In the genomic region with DNA sequence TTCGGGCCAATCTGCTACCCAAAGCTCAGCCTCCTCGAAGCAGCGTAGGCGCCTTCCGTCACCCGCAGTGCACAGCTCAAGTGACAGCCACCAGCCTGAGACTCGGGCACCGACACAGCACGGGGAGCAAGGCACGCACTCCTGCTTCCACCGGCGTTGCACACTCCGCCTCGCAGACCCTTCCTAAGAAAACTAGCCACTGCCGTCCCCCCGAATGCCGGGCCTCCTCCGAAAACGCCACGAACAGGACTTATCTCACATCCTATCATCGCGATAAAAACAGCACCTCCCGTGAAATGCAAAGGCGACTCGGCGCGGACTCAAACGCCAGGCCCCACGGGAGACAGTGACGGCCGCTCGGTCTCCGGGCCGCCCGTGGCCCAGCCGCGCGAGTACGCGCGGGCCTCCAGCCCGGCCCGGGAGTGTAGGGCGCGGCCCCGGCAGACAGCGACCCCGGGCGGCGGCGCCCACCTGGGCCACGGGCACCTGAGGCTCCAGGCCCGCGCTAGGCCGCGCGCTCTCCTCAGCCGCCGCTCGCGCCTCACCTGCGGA, we compare ENCODE assay signal across 8 mouse cellular contexts. TPM values are rescaled to one million over a fixed set of nuclear protein-coding genes. Genes with fewer than 3 reads are reported as not detected.
A peak's percentile ranks its signal among the peaks of the same experiment; 100 is the strongest.
DNase-seq lines count a peak whose midpoint lies in the region; ATAC-seq and TF ChIP-seq lines count a peak whose summit lies in the region.

No protein-coding gene starts in this region.

- no peaks in the 10 kb centered on the region for H3K36me3 ChIP-seq in embryonic facial prominence, embryonic 14.5 days (ENCODE audit: control insufficient read depth, insufficient read depth, low read length)
- no peaks in the 10 kb centered on the region for H3K36me3 ChIP-seq in hindbrain, embryonic 10.5 days

- no peaks in the 10 kb centered on the region for H3K27me3 ChIP-seq in embryonic facial prominence, embryonic 14.5 days (replicated peaks; ENCODE audit: control insufficient read depth, insufficient read depth, low read length)
- H3K27me3 ChIP-seq in hindbrain, embryonic 10.5 days (ENCODE audit: insufficient read depth, poor library complexity, severe bottlenecking): peaks cover 10% of the 10 kb centered on the region; the same call in 1 of the 2 replicates

- H3K9me3 ChIP-seq in embryonic facial prominence, embryonic 14.5 days (ENCODE audit: control insufficient read depth, low read length): no peaks in the 10 kb centered on the region
- H3K9me3 ChIP-seq in hindbrain, embryonic 10.5 days: 0 out of 2 replicates have a peak, but pooled peaks cover 2% of the 10 kb centered on the region

- 0% methylated on average over 16 of the region's 62 CpGs for WGBS in embryonic facial prominence, embryonic 14.5 days
- under 1% methylated on average over 62 of the region's 62 CpGs for WGBS in hindbrain, embryonic 10.5 days

- peak overlapping the region; percentile 95 for H3K4me3 ChIP-seq in gastrocnemius, adult 2 months
- peak overlapping the region; percentile 95 for H3K4me3 ChIP-seq in embryonic facial prominence, embryonic 14.5 days (ENCODE audit: low read depth, low read length)
- H3K4me3 ChIP-seq in hindbrain, embryonic 10.5 days: peak overlapping the region; percentile 92

- H3K9ac ChIP-seq in embryonic facial prominence, embryonic 14.5 days (ENCODE audit: low read depth, low read length): peak overlapping the region; percentile 95

- DNase-seq in gastrocnemius, adult 2 months: peak; percentile 72
- no peak for DNase-seq in gastrocnemius, adult 18-20 months (ENCODE audit: low spot score)
- peak; percentile 60 to 62 for DNase-seq in adrenal gland, postnatal 36 days
- peak; percentile 68 for DNase-seq in embryonic facial prominence, embryonic 14.5 days (ENCODE audit: low spot score)
- peak; percentile 75 for DNase-seq in hindbrain, embryonic 10.5 days (ENCODE audit: low spot score)
- DNase-seq in left cerebral cortex, adult 8-10 months (ENCODE audit: low spot score in 2 of 2): peak; percentile 47 to 57
- peak; percentile 57 to 76 for DNase-seq in right cerebral cortex, postnatal 36 days (ENCODE audit: low spot score in 2 of 2)

- intact Hi-C loops in gastrocnemius, adult 2 months (cut with DNase I): loop anchor here (5.0 to 10.0 kb wide), 3 partner anchors 62 to 305 kb away; a partner anchor contains a TSS

- peak; percentile 49 for TF ChIP-seq CTCF in gastrocnemius, adult 2 months (IDR thresholded peaks at IDR 0.05)

- peaks cover 10% of the 10 kb centered on the region for H3K4me1 ChIP-seq in embryonic facial prominence, embryonic 14.5 days (ENCODE audit: control insufficient read depth, insufficient read depth, low read length)
- H3K4me1 ChIP-seq in hindbrain, embryonic 10.5 days (replicated peaks): peaks cover 18% of the 10 kb centered on the region

- peak; percentile 86 for ATAC-seq in embryonic facial prominence, embryonic 14.5 days (ENCODE audit: low read depth)
- peak; percentile 34 for ATAC-seq in megakaryocyte, adult 5-6 weeks (ENCODE audit: poor library complexity, severe bottlenecking)

- peak overlapping the region; percentile 69 for H3K4me2 ChIP-seq in embryonic facial prominence, embryonic 14.5 days (ENCODE audit: low read depth, low read length)

- H3K27ac ChIP-seq in gastrocnemius, adult 2 months: peak overlapping the region; percentile 95
- H3K27ac ChIP-seq in embryonic facial prominence, embryonic 14.5 days (replicated peaks; ENCODE audit: low read depth, low read length): peak overlapping the region; percentile 93
- peak overlapping the region; percentile 95 for H3K27ac ChIP-seq in hindbrain, embryonic 10.5 days

RNA-seq across cellular contexts. Expression of a gene that starts 1.1 kb away (rescaled TPM):
- 10 to 100 TPM; 18.6 to 21.6 TPM for total RNA-seq in gastrocnemius, adult 2 months (2021)
- 10 to 100 TPM; 17.2 to 17.7 TPM for total RNA-seq in gastrocnemius, adult 18-20 months (2021)
- 10 to 100 TPM; 39.3 to 44.3 TPM for total RNA-seq in adrenal gland, postnatal 36 days (2021)
- 48.6 and 50.8 TPM in 2 replicates for polyA plus RNA-seq in embryonic facial prominence, embryonic 14.5 days (2014; fragmentation: Nextera tagmentation; extraction: Ambion mirVana)
- polyA plus RNA-seq in hindbrain, embryonic 10.5 days (2016; fragmentation: Nextera tagmentation; extraction: Ambion mirVana): 26.6 and 29.8 TPM in 2 replicates
- 10 to 100 TPM; 53.5 to 69.9 (median 65.8) TPM for total RNA-seq in left cerebral cortex, adult 8-10 months (2022)
- total RNA-seq in megakaryocyte, adult 5-6 weeks (2015): 19.9 and 23.8 TPM in 2 replicates
- total RNA-seq in megakaryocyte, adult 5-6 weeks (2017): 30.8 and 38.9 TPM in 2 replicates

RNA-seq across cellular contexts. Expression of a gene that starts 24.3 kb away (rescaled TPM):
- not detected for total RNA-seq in gastrocnemius, adult 2 months (2021)
- total RNA-seq in gastrocnemius, adult 18-20 months (2021): not detected
- not detected for total RNA-seq in adrenal gland, postnatal 36 days (2021)
- 0.19 TPM in 1 of 2 replicates, not detected in the other for polyA plus RNA-seq in embryonic facial prominence, embryonic 14.5 days (2014; fragmentation: Nextera tagmentation; extraction: Ambion mirVana)
- 0.42 and 1.2 TPM in 2 replicates for polyA plus RNA-seq in hindbrain, embryonic 10.5 days (2016; fragmentation: Nextera tagmentation; extraction: Ambion mirVana)
- not detected for total RNA-seq in left cerebral cortex, adult 8-10 months (2022)
- 0.11 and 0.78 TPM in 2 replicates for total RNA-seq in megakaryocyte, adult 5-6 weeks (2015)
- total RNA-seq in megakaryocyte, adult 5-6 weeks (2017): 1.6 TPM in 1 of 2 replicates, not detected in the other
